Mouse (Mus musculus) spleen, adult 10 weeks (tissue): ENCODE results near the gene Gm7029. TPM values are rescaled to one million over a fixed set of nuclear protein-coding genes. Genes with fewer than 3 reads are reported as not detected.

ENCODE experiments used
- polyA plus RNA-seq: library from polyadenylated mRNA; stranded (reverse); fragments of 350-450 nt; fragmentation: Illumina TruSeq; extraction: RNeasy Lipid Tissue Mini Kit (QIAGEN cat#74804); gene quantifications from one replicate; pipeline ENCODE4 v1.2.3, GENCODE M21; 2015; ENCODE audit warnings: low replicate concordance; ENCODE audit not compliant: insufficient read depth

The Gm7029 gene
- polyA plus RNA-seq, result not detected

DNA sequence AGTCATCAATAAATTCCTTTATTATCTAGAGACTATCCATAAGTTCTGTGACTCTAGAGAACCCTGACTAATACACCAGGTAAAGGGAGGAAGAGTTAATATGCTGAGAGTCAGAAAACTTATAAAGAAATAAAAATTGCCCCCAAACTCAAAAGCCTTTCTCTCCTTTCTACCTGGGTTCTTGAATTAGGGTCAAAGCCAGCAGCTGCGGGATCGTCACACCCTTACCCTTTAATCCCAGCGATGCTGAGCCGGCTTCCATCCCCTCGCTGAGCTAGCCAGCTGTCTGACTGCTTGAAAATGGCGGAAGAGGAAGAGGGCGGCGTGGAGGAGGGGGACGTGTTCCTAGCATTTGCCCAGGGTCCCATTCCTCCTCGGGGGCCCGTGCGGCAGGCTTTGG is at the start of gene Gm7029:
Gene Gm7029, plus strand, starts transcription at position 301 of the 400 bp plus-strand sequence.

DNA sequence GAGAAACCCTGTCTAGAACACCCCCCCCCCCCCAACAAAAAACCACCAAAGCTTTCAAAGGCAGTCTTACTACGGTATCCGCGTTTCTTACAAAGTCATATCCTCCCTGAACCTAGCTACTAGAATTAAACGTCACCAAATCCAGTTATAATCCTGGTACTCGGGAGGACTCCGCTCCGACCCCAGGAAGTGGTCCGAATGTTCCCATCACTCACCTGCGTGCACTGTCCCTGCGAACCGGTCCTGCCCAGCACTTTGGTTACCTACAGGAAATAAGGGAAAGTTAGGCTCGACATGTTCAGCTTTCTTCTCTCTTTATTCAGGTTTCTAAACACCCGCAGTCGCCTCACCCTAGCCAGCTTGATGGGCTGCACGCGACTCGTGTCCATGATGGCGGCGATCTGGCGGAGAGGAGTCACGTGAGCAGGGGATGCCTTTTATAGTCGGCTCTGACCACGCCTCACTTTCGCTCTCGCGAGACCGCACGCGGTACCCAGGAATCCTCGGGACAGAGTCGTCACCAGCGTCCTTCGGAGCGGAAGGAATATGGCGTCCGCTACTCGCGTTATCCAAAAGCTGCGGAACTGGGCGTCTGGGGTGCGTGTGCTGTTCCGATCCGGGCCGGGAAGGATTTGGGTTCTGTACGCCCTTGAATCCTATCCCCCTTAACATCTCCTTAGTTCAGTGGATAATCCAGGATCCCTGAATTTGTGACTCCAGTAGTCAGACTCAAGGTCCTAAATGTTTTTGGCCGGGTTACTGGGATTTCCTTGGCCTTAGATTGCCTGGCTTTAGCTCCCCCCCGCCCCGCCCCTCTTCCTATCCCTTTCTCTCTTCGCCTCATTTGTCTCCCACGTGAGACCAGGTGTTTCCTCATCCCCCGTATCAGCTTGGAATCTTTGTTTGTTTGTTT is 49.3 kb upstream of the Gm7029 start, which contains the start of the genes Rps28 and Ndufa7:
Gene Rps28, minus strand, starts transcription at position 479 of the 913 bp plus-strand sequence.
Gene Ndufa7, plus strand, starts transcription at position 489 of the 913 bp plus-strand sequence.

DNA sequence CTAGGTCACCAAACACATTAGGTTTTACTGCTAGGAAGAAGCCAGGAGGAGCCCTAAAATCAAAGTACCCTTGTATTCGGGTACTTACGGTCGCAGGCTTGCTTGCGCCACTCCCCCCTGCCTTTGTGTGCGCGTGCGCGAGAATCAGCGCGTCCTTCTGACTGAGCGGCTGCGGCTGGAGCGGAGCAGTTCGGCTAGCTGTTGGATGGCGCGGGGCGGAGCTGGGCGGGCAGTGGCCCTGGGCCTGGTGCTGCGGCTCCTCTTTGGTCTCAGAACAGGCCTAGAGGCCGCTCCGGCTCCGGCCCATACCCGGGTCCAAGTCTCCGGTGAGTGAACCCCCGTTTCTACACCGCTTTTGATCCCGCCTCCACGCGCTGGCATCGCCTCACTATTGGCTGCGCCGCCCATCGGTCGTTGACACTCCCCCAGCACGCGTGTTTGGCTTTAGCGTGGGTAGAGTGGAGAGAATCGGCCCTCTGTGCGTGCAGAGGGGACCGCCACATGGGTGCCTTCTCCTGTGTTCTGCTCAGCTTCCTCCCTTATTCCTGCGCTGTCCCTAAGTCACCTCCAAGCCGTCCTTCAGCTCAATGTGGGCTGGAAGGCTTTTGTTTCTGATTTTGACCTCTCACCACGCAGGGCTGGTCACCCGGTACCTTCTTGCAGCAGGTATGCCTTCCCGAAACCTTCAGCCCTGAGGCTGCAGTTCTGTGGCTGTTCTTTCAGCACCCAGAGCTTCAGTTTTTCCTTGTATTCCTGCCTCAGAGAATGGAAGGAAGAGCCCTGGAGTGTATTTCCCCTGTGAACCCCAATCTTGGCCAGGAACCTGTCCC is 30.5 kb upstream of the Gm7029 start, which contains the start of gene Cd320:
Gene Cd320, plus strand, starts transcription at position 126 of the 830 bp plus-strand sequence.

DNA sequence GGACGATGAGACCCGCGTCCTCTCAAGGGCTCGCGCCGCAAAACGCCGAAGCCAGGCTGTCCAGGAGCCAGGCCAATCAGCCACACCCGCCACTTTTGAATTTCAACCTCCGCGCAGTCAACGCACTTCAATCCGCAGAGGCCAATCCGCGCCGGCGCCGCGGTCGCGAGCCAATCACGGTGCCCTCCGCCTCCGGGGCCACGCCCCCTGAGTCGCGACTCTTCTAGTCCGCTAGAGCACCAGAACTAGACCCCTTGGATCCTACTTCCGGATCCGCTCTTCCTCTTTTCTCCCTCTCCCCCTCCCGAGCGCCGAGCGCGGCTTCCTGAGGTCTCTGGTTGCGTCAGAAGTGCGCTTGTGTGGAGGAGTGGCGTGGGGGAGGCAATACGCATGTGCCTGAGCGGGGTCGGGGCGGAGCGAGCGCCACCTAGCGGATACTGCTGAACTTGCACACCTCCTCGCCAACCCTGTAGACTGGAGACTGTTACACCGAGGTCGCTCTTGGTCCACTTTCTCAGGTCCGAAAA is 17.0 kb downstream of the Gm7029 start, which contains the start of gene Kifc1:
Gene Kifc1, minus strand, starts transcription at position 129 of the 527 bp plus-strand sequence.

DNA sequence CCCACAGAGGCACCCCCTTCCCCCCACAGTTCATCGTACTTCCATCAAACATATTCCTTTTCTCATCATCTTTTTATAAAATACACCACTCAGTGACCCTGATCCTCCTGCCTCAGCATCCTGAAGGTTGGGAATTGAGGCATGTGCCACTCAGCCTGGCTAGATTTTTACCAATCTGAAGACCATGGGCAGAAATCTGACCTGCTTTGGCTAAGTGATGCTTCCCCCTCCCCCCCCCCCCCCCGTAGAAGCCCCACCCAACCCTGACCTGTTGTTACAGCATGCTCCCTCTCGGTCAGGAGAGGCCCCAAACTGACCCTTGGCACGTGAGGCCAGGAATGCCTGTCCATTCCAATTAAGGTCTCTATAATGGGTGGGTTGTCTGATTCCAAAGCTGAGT is 31.2 kb downstream of the Gm7029 start, which contains the start of gene Platr17:
Gene Platr17, plus strand, starts transcription at position 301 of the 400 bp plus-strand sequence.

DNA sequence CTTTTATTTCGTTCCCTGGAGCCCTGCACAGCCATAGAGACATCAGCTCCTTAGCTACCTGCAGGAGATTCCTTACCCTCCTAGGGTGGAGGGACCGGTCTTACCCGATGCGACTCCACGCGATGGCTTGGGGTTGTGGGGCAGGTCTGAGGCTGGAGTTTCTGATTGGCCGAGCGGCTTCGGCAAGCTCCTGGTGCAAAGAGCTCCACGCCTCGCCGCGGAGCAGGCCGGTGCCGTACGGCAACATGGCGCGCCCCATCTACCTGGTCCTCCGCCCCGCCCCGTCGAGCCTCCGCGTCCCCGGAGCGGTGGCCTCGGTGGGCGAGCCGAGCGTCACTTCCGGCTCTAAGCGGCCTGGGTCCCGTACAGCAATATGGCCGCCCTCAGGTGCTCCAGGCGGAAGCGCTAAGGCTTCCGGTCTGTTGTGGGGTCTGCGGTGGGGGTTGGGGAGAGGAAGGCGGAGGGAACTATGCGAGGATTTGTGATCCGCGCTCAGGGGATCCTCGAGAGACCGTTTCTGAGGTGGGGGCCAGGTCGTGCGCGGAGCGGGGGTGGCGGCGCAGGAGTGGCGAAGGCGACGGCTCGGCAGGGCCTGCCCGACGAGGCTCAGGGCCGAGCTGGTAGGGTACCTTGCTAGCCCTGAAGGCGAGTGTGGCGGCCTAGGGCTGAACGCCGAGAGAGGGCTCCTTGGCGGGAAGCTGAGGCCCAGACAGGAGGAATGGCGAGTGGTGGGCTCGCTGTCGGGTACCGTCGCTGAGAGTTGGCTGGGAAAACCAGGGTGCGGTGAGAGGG is 35.6 kb downstream of the Gm7029 start, which contains the start of gene Daxx:
Gene Daxx, plus strand, starts transcription at position 338 of the 792 bp plus-strand sequence.

DNA sequence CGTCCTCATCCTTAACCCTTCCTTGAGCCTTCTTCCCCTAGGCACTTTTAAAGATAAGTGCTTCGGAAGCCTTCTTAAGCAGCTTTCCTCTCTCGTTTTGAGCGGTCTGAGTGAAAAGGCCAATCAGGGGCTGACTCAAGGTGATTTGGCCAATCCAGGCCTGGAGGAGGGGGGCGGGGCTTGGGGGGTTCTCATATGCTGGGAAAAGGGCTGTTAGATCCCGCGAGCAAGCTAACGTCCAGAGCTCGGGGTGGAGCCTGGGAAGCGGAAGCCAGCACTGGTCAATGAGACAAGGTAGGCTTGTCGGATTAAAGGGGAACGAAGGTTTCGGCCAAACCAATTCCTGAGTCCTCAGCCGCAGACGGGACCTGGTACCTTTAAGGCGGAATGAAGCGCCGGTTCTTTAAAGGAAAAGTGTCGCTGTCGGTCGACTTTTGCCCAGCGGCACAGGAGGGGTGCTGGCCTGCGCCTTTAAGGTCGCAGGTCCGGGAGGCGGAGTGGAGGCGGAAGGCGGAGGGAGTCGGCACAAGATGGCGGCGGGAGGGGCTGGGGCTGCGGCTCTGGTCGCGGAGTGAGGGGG is 42.1 kb downstream of the Gm7029 start, which contains the start of the genes Tapbp and Zbtb22:
Gene Tapbp, plus strand, starts transcription at position 229 of the 580 bp plus-strand sequence.
Gene Zbtb22, plus strand, starts transcription at position 234 of the 580 bp plus-strand sequence.

Other genes starting within 250 kb of the Gm7029 start
- gene Zfp414, start 244.7 kb upstream of the Gm7029 start, polyA plus RNA-seq, result 21.6 TPM
- 6.4 TPM for gene Pram1, start 235.8 kb upstream of the Gm7029 start, polyA plus RNA-seq
- gene Hnrnpm, start 187.0 kb upstream of the Gm7029 start, polyA plus RNA-seq, result 386 TPM
- 102 TPM for gene March2, start 155.2 kb upstream of the Gm7029 start, polyA plus RNA-seq
- gene Rab11b, start 113.3 kb upstream of the Gm7029 start, polyA plus RNA-seq, result 65.7 TPM
- gene Angptl4, start 92.0 kb upstream of the Gm7029 start, polyA plus RNA-seq, result 11.1 TPM
- gene Kank3, start 63.3 kb upstream of the Gm7029 start, polyA plus RNA-seq, result 53.6 TPM
- 1,152 TPM for gene Rps28, start 49.3 kb upstream of the Gm7029 start, polyA plus RNA-seq
- gene Ndufa7, start 49.3 kb upstream of the Gm7029 start, polyA plus RNA-seq, result 55.2 TPM
- 5.0 TPM for gene Cd320, start 30.7 kb upstream of the Gm7029 start, polyA plus RNA-seq
- gene Kifc1, start 16.8 kb downstream of the Gm7029 start, polyA plus RNA-seq, result 5.8 TPM
- 1.5 TPM for gene Platr17, start 31.3 kb downstream of the Gm7029 start, polyA plus RNA-seq
- 39.7 TPM for gene Daxx, start 35.6 kb downstream of the Gm7029 start, polyA plus RNA-seq
- gene Tapbp, start 42.1 kb downstream of the Gm7029 start, polyA plus RNA-seq, result 143 TPM
- 10.6 TPM for gene Zbtb22, start 42.1 kb downstream of the Gm7029 start, polyA plus RNA-seq
- 55.9 TPM for gene Rgl2, start 55.7 kb downstream of the Gm7029 start, polyA plus RNA-seq
- 50.2 TPM for gene Pfdn6, start 66.5 kb downstream of the Gm7029 start, polyA plus RNA-seq
- gene Wdr46, start 66.8 kb downstream of the Gm7029 start, polyA plus RNA-seq, result 6.0 TPM
- 4.4 TPM for gene B3galt4, start 77.7 kb downstream of the Gm7029 start, polyA plus RNA-seq
- gene Vps52, start 82.0 kb downstream of the Gm7029 start, polyA plus RNA-seq, result 28.2 TPM
- gene Rps18, start 82.2 kb downstream of the Gm7029 start, polyA plus RNA-seq, result 1,734 TPM
- gene H2-K1, start 126.5 kb downstream of the Gm7029 start, polyA plus RNA-seq, result 3,352 TPM
- gene Ring1, start 150.8 kb downstream of the Gm7029 start, polyA plus RNA-seq, result 10.5 TPM
- gene H2-Ke6, start 154.2 kb downstream of the Gm7029 start, polyA plus RNA-seq, result 137 TPM
- 38.7 TPM for gene Slc39a7, start 157.8 kb downstream of the Gm7029 start, polyA plus RNA-seq
- 24.2 TPM for gene Rxrb, start 158.0 kb downstream of the Gm7029 start, polyA plus RNA-seq
- 0.94 TPM for gene Col11a2, start 165.6 kb downstream of the Gm7029 start, polyA plus RNA-seq
- gene H2-Oa, start 218.5 kb downstream of the Gm7029 start, polyA plus RNA-seq, result 69.0 TPM
- gene H2-DMa, start 245.7 kb downstream of the Gm7029 start, polyA plus RNA-seq, result 162 TPM
- gene Brd2, start 248.8 kb downstream of the Gm7029 start, polyA plus RNA-seq, result 245 TPM